Mouse (Mus musculus) hindbrain, embryonic 14.5 days (tissue): ENCODE measurements around the gene Cdc42ep4. TPM values are rescaled to one million over a fixed set of nuclear protein-coding genes. Genes with fewer than 3 reads are reported as not detected.

Experiments used
- ATAC-seq: fragments of 200-750 bp; cut with Nextera tagmentation; 2 replicates; pipeline ENCODE4 v1.8.0; 2017; ENCODE audit warnings: moderate number of reproducible peaks, mild to moderate bottlenecking, moderate TSS enrichment, moderate library complexity; ENCODE audit not compliant: low FRiP score
- DNase-seq: peaks from one replicate; pipeline ENCODE4 v3.0.0-alpha.2; 2015; ENCODE audit warnings: low spot score
- H3K27ac ChIP-seq: fragments of 300-500 bp; sonication (generic); 2 replicates; pipeline ENCODE4 v1.5.1; 2014; ENCODE audit warnings: mild to moderate bottlenecking, moderate library complexity
- H3K27me3 ChIP-seq: fragments of 300-500 bp; sonication (generic); 2 replicates; pipeline ENCODE4 v1.6.1; 2014; ENCODE audit warnings: mild to moderate bottlenecking, low read length, mixed read lengths; ENCODE audit not compliant: control insufficient read depth, insufficient read depth
- H3K36me3 ChIP-seq: fragments of 300-500 bp; sonication (generic); replicated peaks from 2 replicates; pipeline ENCODE4 v1.6.1; 2014; ENCODE audit not compliant: control insufficient read depth, insufficient read depth
- H3K4me1 ChIP-seq: fragments of 300-500 bp; sonication (generic); replicated peaks from 2 replicates; pipeline ENCODE4 v1.6.1; 2014; ENCODE audit warnings: antibody characterized with exemption, low read length, mixed read lengths; ENCODE audit not compliant: control insufficient read depth, insufficient read depth
- H3K4me2 ChIP-seq: fragments of 300-500 bp; sonication (generic); replicated peaks from 2 replicates; pipeline ENCODE4 v1.6.1; 2014; ENCODE audit warnings: mild to moderate bottlenecking, moderate library complexity
- H3K4me3 ChIP-seq: fragments of 300-500 bp; sonication (generic); replicated peaks from 2 replicates; pipeline ENCODE4 v1.5.1; 2014; ENCODE audit warnings: mild to moderate bottlenecking, low read length
- H3K9ac ChIP-seq: fragments of 300-500 bp; sonication (generic); 2 replicates; pipeline ENCODE4 v1.6.1; 2014
- H3K9me3 ChIP-seq: fragments of 300-500 bp; sonication (generic); 2 replicates; pipeline ENCODE4 v1.6.1; 2016; ENCODE audit warnings: low read length; ENCODE audit not compliant: control insufficient read depth
- WGBS: fragments of 180-500 bp; shearing (Covaris S2); extraction: QIAGEN DNeasy Blood & Tissue Kit; methylation state at CpG from one replicate; pipeline ENCODE4 v1.1.7; 2014; 5-methylcytosine and 5-hydroxymethylcytosine counted together
- polyA plus RNA-seq: library from polyadenylated mRNA; unstranded; fragments of >200 nt; fragmentation: Nextera tagmentation; extraction: Ambion mirVana; gene quantifications from 2 replicates; pipeline ENCODE4 v1.2.1, GENCODE M21; 2014

Gene Cdc42ep4
- polyA plus RNA-seq, 1 experiment from 2014 or later: 42.0 TPM

DNA sequence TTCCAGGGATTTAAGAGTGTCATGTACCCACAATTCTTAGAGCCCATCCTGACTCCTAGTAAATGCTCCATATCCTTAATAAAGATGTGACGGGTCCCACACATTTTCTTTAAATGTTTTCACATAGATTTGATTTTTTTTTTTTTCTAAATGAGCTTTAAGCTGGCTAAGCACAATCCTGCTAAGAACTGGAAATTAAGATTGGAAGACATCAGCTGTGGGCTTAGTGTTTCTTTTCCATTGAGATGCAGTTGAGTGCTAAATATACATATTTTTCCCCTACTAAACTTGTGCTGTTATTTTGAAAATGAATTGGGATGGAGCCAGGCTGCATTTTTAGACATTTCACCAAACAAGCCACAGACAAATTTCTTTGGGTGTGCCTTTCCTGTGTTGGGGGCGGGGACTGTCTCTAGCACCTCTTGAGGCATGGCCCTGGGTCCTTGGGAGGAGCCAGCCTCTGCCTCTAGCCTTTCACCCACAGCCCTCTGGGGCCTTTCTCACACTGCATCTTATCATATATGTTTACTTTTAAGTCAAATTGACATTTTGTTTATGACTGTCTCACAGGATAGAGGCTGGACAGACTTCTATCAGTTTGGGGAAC lies 36.6 kb upstream of the Cdc42ep4 start:
- no peak overlapping the region for H3K4me2 ChIP-seq
- no peak for DNase-seq
- no peaks in the 10 kb centered on the region for H3K36me3 ChIP-seq
- H3K4me3 ChIP-seq: no peak overlapping the region
- no peak for ATAC-seq
- WGBS: 82% methylated on average over 2 of the region's 2 CpGs
- peaks cover 30% of the 10 kb centered on the region for H3K4me1 ChIP-seq
- no peak overlapping the region for H3K27ac ChIP-seq
- H3K9ac ChIP-seq: no peak overlapping the region
- H3K9me3 ChIP-seq: no peaks in the 10 kb centered on the region
- H3K27me3 ChIP-seq: no peaks in the 10 kb centered on the region

DNA sequence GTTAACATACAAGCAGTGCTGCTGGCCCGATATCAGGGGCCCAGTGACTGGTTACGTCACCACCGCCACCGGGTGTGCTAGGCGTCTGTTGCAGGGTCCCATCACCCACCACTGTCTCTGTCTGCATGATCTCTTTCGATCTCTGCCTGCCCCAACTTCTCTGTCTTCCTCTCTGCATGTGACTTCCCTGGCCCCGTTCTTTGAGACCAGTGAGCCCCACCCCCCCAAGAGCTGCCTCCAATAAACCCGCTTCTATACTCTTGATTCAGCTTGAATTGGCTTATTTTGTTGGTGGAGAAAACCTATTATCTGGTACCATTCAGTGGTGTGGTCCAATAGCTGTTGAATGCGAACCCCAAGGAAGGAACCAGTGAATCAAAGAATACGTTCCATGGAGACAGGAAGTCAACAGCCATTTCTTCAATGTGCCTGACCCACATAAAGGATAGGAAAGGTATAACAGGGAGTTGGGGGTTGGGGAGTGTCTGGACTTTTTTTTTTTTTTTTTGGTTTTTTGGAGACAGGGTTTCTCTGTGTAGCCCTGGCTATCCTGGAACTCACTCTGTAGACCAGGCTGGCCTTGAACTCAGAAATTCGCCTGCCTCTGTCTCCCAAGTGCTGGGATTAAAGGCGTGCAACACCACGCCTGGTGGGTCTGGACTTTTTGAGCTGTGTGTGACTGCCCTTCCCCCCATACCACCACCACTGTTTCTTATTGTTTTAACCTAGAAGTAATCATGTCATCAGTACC lies 35.9 kb upstream of the Cdc42ep4 start:
- ATAC-seq: no peak
- peaks cover 30% of the 10 kb centered on the region for H3K4me1 ChIP-seq
- no peak overlapping the region for H3K4me3 ChIP-seq
- no peaks in the 10 kb centered on the region for H3K9me3 ChIP-seq
- H3K27ac ChIP-seq: no peak overlapping the region
- no peak overlapping the region for H3K9ac ChIP-seq
- 65% methylated on average over 13 of the region's 13 CpGs for WGBS
- H3K36me3 ChIP-seq: no peaks in the 10 kb centered on the region
- H3K27me3 ChIP-seq: no peaks in the 10 kb centered on the region
- no peak for DNase-seq
- H3K4me2 ChIP-seq: no peak overlapping the region

DNA sequence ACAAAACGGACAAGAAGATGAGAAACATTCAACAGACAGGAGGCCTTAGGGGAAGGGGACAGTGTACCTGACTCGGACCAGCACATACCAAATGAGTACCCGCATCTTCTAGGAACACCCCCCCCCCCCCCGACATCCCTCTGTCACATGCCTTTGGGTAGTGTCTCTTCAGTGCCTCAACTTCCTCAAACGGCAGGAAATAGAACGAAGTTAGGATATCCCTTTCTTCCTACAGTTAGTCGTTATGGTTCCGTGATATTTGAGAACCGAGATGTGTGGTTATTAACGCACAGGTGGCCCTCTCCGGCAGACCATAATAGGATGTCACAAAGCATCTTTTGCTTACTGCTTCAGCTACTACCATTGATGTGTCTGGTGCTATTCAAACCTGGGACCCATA lies 35.3 kb upstream of the Cdc42ep4 start:
- Histone ChIP-seq H3K4me3 (no peak overlapping the region), H3K9me3 (no peaks in the 10 kb centered on the region), H3K9ac (no peak overlapping the region), H3K27me3 (no peaks in the 10 kb centered on the region), H3K4me1 (peaks cover 35% of the 10 kb centered on the region), H3K36me3 (no peaks in the 10 kb centered on the region), H3K27ac (peak overlapping the region; percentile 90; the same call in 1 of the 2 replicates), H3K4me2 (peak overlapping the region; percentile 50; the same call in 1 of the 2 replicates)
- WGBS: 80% methylated on average over 11 of the region's 11 CpGs
- no peak for ATAC-seq
- DNase-seq: no peak

DNA sequence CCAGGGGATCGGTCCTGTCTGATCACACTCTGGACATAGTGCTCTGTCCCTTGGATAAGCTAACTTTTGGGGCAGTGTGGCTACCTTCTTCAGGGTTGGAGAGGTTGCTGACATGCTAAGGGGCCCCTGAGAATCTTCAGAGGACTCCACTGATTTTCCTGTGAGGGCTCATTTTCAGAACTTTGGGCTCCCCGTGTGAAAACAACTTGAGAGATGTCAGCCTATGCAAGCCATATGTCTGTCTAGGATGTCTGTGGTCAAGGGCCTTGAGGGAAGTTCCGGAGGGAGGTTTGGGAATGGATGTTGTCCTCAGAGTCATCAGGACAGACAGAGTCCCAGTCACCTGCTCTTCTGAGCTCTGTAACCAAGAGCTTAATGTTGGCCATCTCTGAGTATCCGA lies 34.7 kb upstream of the Cdc42ep4 start:
- WGBS: 31% methylated on average over 4 of the region's 4 CpGs

DNA sequence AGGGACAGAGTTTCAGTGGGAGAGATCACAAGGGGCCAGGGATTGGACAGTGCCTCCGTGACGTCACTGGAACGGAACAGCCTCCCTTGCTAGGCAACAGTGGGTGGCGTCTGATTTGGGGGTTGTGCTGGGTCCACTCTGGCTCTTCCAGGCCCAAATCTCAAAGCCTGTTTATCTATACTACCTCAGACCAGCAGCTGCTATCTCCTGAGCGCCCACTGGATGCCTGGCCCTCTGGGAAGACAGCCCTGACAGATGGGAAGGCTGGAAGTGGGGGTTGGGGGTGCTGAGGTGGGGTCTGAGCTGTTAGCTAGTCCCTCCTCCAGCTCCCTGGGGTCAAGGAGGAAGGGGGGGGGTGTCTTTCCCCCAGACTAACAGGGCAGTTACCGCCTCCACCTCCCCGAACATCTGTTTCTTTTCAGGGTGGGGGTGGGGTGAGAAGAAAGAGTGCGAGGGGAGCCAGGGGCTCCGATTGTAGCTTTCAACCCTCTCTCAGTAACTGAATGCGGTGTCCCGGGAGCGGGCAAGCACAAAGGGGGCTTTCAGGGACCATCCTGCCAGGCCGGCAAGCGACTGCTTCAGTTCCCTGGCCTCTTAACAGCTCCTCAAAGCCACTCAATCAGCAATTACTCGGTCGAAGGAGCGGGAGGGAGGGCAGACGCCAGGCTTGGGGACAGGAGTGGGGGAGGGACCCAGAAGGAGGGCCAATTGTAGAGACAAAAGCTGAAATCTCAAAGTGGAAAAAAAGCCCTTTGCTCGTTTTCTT lies 33.9 kb upstream of the Cdc42ep4 start:
- DNase-seq (peak; percentile 79), ATAC-seq (peak; percentile 89)
- Histone ChIP-seq H3K36me3 (no peaks in the 10 kb centered on the region), H3K4me3 (peak overlapping the region; percentile 14), H3K9me3 (no peaks in the 10 kb centered on the region), H3K27ac (peak overlapping the region; percentile 90), H3K27me3 (no peaks in the 10 kb centered on the region), H3K9ac (peak overlapping the region; percentile 50), H3K4me1 (peaks cover 38% of the 10 kb centered on the region), H3K4me2 (peak overlapping the region; percentile 50)
- 3% methylated on average over 19 of the region's 19 CpGs for WGBS

More for the DNA sequence above, 34.7 kb upstream of the Cdc42ep4 start:
- Histone ChIP-seq H3K27me3 (no peaks in the 10 kb centered on the region), H3K4me1 (peaks cover 38% of the 10 kb centered on the region), H3K4me3 (peak overlapping the region; percentile 14), H3K36me3 (no peaks in the 10 kb centered on the region), H3K9ac (peak overlapping the region; percentile 50), H3K27ac (peak overlapping the region; percentile 90), H3K4me2 (peak overlapping the region; percentile 50), H3K9me3 (no peaks in the 10 kb centered on the region)
- 0 out of 2 replicates have a peak, but pooled peaks have one; percentile 5 for ATAC-seq
- no peak for DNase-seq

DNA sequence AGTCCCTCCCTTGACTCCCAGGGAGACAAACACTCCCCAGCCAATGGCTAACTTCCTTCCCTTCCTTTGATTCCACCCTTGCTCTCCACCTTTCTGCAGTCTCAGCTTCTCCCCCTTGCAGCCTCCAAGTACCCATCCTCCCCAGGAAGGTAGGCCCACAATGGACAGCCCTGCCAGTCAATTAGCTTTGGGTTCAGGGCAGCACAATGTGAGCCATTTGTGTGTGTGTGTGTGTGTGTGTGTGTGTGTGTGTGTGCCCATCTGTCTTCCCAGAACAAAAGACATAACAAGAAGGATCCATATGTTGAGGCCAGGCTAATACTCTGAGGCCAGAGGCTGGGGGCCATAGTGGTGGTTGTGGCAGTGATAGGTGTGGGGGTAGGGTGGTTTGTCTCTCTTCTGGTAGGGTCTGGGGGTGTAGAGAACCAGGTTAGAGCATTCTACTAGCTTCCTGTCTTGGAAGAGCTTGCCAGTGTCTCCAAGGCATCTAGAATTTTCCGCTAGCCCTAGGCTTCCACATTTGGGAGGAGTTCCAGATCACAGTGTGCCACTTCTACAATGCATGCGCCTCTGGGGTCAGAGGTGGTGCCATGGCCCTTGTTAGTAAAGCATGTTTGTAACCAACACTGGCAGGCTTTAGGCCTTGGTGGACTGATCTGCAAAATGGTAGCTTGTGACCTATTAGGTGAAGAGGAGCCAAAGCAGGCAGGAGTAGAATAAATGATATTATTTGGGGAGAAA lies 33.1 kb upstream of the Cdc42ep4 start:
- H3K36me3 ChIP-seq: no peaks in the 10 kb centered on the region
- 24% methylated on average over 2 of the region's 2 CpGs for WGBS
- H3K9me3 ChIP-seq: no peaks in the 10 kb centered on the region
- H3K4me2 ChIP-seq: peak overlapping the region; percentile 50
- ATAC-seq: peak; percentile 22; the same call in 1 of the 2 replicates
- no peak for DNase-seq
- H3K4me3 ChIP-seq: no peak overlapping the region
- H3K27ac ChIP-seq: peak overlapping the region; percentile 90
- no peaks in the 10 kb centered on the region for H3K27me3 ChIP-seq
- peak overlapping the region; percentile 50; the same call in 1 of the 2 replicates for H3K9ac ChIP-seq
- H3K4me1 ChIP-seq: peaks cover 38% of the 10 kb centered on the region

DNA sequence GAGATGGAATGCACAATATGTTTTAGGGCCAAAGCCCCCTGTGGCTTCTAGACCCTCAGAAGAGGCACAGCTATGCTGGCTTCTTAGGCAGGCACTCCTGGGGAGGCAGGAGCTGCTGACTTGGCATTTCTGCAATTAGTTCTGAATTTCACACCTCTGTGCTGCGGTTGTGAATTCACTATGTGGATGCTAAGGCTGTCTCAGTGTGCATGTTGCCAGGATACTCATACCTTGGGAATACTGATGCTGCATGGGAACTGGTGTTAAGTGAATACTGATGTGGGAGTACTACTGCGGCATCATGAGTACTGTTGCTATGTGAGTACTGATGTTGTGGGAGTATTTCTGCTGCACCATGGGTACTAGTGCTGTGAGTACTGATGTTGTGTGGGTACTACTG lies 30.8 kb upstream of the Cdc42ep4 start:
- no peak overlapping the region for H3K9ac ChIP-seq
- no peaks in the 10 kb centered on the region for H3K36me3 ChIP-seq
- no peaks in the 10 kb centered on the region for H3K9me3 ChIP-seq
- ATAC-seq (no peak), DNase-seq (no peak)
- H3K27me3 ChIP-seq: no peaks in the 10 kb centered on the region
- H3K4me1 ChIP-seq: peaks cover 41% of the 10 kb centered on the region
- H3K4me3 ChIP-seq: no peak overlapping the region
- WGBS: 56% methylated on average over 2 of the region's 2 CpGs
- no peak overlapping the region for H3K4me2 ChIP-seq
- H3K27ac ChIP-seq: no peak overlapping the region

DNA sequence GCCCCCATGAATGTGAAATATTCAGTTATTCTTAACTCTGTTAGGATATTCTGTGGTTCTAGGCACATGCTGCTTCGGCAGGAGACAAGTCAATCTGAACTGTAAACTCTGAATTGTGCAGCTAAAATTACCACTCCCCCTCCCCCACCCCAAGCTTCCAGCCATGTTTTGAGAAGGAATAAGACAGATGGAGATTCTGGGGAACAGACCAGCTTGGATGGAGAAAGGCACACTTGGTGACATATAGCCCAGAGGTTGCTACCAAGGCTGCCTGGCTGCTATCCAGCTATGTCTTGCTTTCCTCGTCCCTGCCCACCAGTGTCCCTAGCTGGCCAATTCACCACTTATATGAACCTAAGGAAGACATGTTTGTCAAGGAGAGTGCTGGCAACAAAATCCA lies 30.3 kb upstream of the Cdc42ep4 start:
- H3K9ac ChIP-seq: no peak overlapping the region
- H3K27me3 ChIP-seq: no peaks in the 10 kb centered on the region
- H3K4me1 ChIP-seq: peaks cover 39% of the 10 kb centered on the region
- no peak for DNase-seq
- H3K9me3 ChIP-seq: no peaks in the 10 kb centered on the region
- WGBS: 41% methylated on average over 2 of the region's 2 CpGs
- ATAC-seq: no peak
- no peaks in the 10 kb centered on the region for H3K36me3 ChIP-seq
- H3K4me3 ChIP-seq: no peak overlapping the region
- H3K27ac ChIP-seq: no peak overlapping the region
- no peak overlapping the region for H3K4me2 ChIP-seq

DNA sequence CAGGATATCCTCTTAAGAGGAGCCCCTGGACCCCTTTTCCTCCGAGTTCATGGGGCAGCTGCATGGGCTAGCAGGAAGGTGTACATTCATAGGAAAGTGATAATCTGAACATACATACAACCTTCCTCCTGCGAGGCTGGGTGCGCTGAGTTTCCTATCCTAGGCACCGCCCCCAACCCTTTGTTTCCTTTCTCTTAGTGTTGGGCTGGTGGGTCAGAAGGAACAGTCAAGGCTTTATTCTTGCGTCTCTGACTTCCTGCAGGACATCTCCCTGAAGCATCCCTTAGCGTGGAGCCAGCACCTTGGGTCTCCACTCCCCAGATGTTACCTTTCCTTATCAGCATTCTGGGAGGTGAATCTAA lies 28.0 kb upstream of the Cdc42ep4 start:
- ATAC-seq (no peak), DNase-seq (no peak)
- no peak overlapping the region for H3K4me2 ChIP-seq
- H3K9ac ChIP-seq: no peak overlapping the region
- no peak overlapping the region for H3K27ac ChIP-seq
- no peaks in the 10 kb centered on the region for H3K27me3 ChIP-seq
- no peak overlapping the region for H3K4me3 ChIP-seq
- no peaks in the 10 kb centered on the region for H3K36me3 ChIP-seq
- peaks cover 20% of the 10 kb centered on the region for H3K4me1 ChIP-seq
- WGBS: 8% methylated on average over 6 of the region's 6 CpGs
- H3K9me3 ChIP-seq: no peaks in the 10 kb centered on the region
